Mouse (Mus musculus) olfactory bulb, adult 2 months (tissue): Measurements from ENCODE around the gene Vps35l.

Experiments
- CTCF ChIP-seq: fragments of 200-500 bp; IDR thresholded peaks from 2 replicates; pipeline ENCODE4 v1.5.1; 2012; ENCODE audit warnings: low read depth, mild to moderate bottlenecking, low read length, moderate library complexity; ENCODE audit not compliant: insufficient read depth
- POLR2A ChIP-seq: fragments of 200-500 bp; IDR thresholded peaks from 2 replicates; pipeline ENCODE4 v1.6.1; 2012; ENCODE audit warnings: mild to moderate bottlenecking, low read depth, low read length, moderate library complexity; ENCODE audit not compliant: insufficient read depth

GRCm38 (mm10) chr7:118718066-118718465 lies 22.0 kb upstream of the Vps35l start:
- TF ChIP-seq CTCF = no peak
- no peak for TF ChIP-seq POLR2A
